Mouse (Mus musculus) layer of hippocampus, adult 6 months (tissue): ENCODE results near the gene Slc16a4. TPM values are rescaled to one million over a fixed set of nuclear protein-coding genes. Genes with fewer than 3 reads are reported as not detected.

Source experiments
- long read RNA-seq, 2 experiments: library from polyadenylated mRNA; unstranded; transcript quantifications; one replicate each; pipeline ENCODE4 v2.0.0; 2019 to 2020
- polyA plus RNA-seq: library from polyadenylated mRNA; unstranded; fragments of <200 nt; fragmentation: Nextera tagmentation; gene quantifications from 2 replicates; pipeline ENCODE4 v1.2.3, GENCODE M21; 2021

Gene Slc16a4
- 1.5 and 2.5 TPM in 2 replicates for polyA plus RNA-seq
- long read RNA-seq, experiment 1, partial matches to known transcripts = 1 of 1 reads
- long read RNA-seq, experiment 1, other reads (novel, unspliced or antisense) = 0 of 1 reads
- long read RNA-seq, experiment 2, partial matches to known transcripts = 0 of 2 reads
- long read RNA-seq, experiment 2, other reads (novel, unspliced or antisense) = 1 of 2 reads

GRCm38 (mm10) chr3:107290764-107291381 lies at the start of gene Slc16a4:
Gene Slc16a4 (plus strand): TSS chr3:107291230.

GRCm38 (mm10) chr3:107278479-107279269 lies 12.4 kb upstream of the Slc16a4 start, which contains the start of gene Lamtor5:
Gene Lamtor5 (plus strand): TSS chr3:107278858.

GRCm38 (mm10) chr3:107333381-107334201 lies 42.6 kb downstream of the Slc16a4 start, which contains the start of gene Rbm15:
Gene Rbm15 (minus strand): TSS chr3:107333673.

Other genes with a start within 250 kb of the Slc16a4 start
- gene Kcna2, start 190.1 kb upstream of the Slc16a4 start, polyA plus RNA-seq = 12.2 and 14.5 TPM in 2 replicates
- not detected in 2 replicates for gene Kcna10, start 108.2 kb upstream of the Slc16a4 start, polyA plus RNA-seq
- gene Cym, start 69.5 kb upstream of the Slc16a4 start, polyA plus RNA-seq = not detected in 2 replicates
- gene A630076J17Rik, start 60.6 kb upstream of the Slc16a4 start, polyA plus RNA-seq = not detected in 2 replicates
- not detected in 2 replicates for gene Prok1, start 51.5 kb upstream of the Slc16a4 start, polyA plus RNA-seq
- gene Lamtor5, start 12.4 kb upstream of the Slc16a4 start, polyA plus RNA-seq = 275 and 311 TPM in 2 replicates
- 7.8 and 12.0 TPM in 2 replicates for gene Rbm15, start 42.4 kb downstream of the Slc16a4 start, polyA plus RNA-seq
- 17.1 and 22.0 TPM in 2 replicates for gene Kcnc4, start 168.3 kb downstream of the Slc16a4 start, polyA plus RNA-seq
- gene Slc6a17, start 226.8 kb downstream of the Slc16a4 start, polyA plus RNA-seq = 147 and 205 TPM in 2 replicates